Mouse (Mus musculus): ENCODE measurements at regions not wholly inside any gene's neighbourhood (a gene's known extent, or its start where the extent isn't known, plus 50 kb on each side); places are given as distances from the start of the nearest gene placed in this dataset.

DNA sequence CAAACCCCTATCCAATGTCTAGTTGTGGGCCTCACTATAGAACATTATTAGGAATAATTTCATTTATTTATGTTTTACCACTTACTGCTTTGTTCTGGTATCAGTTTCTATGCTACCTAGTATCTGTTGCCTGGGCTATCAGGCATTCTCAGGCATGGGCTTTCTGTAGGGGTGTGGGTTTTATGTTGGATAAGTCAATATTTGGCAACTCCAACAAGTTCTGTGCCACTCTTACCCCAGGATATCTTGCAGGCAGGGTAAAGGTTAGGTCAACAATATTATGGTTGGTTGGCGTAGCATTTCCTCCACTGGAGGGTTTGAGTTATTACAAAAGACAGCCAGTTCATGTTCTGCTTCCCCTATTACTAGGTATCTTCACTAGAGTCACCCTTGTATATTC, 65.8 kb downstream of the Smim10l1 start:
- no peak for DNase-seq (ENCODE audit: inconsistent age in 2 of 2, low spot score in 1 of 2)

DNA sequence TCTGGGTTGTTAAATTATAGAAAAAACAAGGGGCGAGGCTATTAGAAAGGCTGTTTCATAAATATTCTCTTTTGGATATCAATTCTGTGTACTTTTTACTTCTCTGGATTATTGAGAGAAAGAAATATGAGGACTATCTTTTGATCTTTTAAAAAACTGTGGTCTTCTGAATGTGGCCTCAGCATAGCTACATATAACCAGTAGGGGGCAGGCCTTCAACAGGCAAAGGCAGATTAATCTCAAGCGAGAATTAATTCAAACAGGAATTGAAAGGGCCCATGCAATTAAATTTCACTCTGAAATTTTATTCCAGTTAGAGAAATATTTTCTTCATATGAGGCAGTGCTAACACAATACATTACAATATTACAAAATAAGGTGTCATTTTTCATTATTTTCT, 66.6 kb downstream of the Smim10l1 start:
- DNase-seq (ENCODE audit: inconsistent age in 2 of 2, low spot score in 1 of 2): no peak

DNA sequence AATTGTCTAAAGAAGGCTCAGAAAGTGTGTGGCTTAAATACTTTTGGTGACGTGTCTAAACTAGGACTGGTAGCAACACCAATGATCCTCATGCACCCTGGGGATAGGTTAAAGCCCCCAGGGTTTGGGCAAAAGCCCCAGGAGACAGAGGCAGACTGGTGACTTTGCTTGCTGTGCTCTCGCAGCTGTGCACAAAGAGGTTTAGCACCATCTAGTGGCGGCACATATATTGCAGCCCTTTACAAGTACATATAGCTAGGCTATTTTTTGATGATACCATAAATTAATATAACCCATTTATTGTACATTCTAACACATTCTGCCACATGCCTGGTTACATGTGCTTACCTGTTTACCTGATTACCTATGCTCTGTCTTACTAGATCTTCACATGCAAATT, 85.8 kb upstream of the 5530400C23Rik start:
- DNase-seq (ENCODE audit: inconsistent age in 2 of 2, low spot score in 1 of 2): peak; percentile 19 to 79
